Mouse (Mus musculus) ES-Bruce4 (cell line): ENCODE measurements around the gene Zfp1. TPM values are rescaled to one million over a fixed set of nuclear protein-coding genes. Genes with fewer than 3 reads are reported as not detected.

ENCODE experiments used
- H3K27ac ChIP-seq: 2 replicates; pipeline ENCODE4 v1.5.1; 2012; ENCODE audit warnings: low read length, inconsistent platforms; ENCODE audit not compliant: insufficient read depth
- H3K27me3 ChIP-seq: 2 replicates; pipeline ENCODE4 v1.6.1; 2012; ENCODE audit warnings: mild to moderate bottlenecking, low read length, inconsistent platforms; ENCODE audit not compliant: control insufficient read depth, poor library complexity, insufficient read depth, severe bottlenecking
- H3K36me3 ChIP-seq: 2 replicates; pipeline ENCODE4 v1.6.1; 2012; ENCODE audit warnings: inconsistent platforms, mild to moderate bottlenecking, low read length, moderate library complexity; ENCODE audit not compliant: control insufficient read depth, poor library complexity, insufficient read depth, severe bottlenecking
- H3K4me1 ChIP-seq: one replicate; pipeline ENCODE4 v1.8.1; 2011; ENCODE audit warnings: low read length; ENCODE audit not compliant: control insufficient read depth, insufficient read depth
- H3K4me3 ChIP-seq: 2 replicates; pipeline ENCODE4 v1.5.1; 2011; ENCODE audit warnings: low read depth, mild to moderate bottlenecking, low read length
- H3K9ac ChIP-seq: 2 replicates; pipeline ENCODE4 v1.6.1; 2012; ENCODE audit warnings: low read depth, mild to moderate bottlenecking, inconsistent platforms; ENCODE audit not compliant: poor library complexity, severe bottlenecking
- H3K9me3 ChIP-seq: replicated peaks from 2 replicates; pipeline ENCODE4 v1.6.1; 2012; ENCODE audit warnings: mild to moderate bottlenecking, low read length, inconsistent platforms; ENCODE audit not compliant: control insufficient read depth, poor library complexity, insufficient read depth, severe bottlenecking
- CTCF ChIP-seq: IDR thresholded peaks from one replicate; pipeline ENCODE4 v1.8.1; 2011; ENCODE audit warnings: low read depth, low read length
- EP300 ChIP-seq: IDR thresholded peaks from 2 replicates; pipeline ENCODE4 v1.6.1; 2011; ENCODE audit warnings: low read depth, low read length; ENCODE audit not compliant: insufficient read depth
- POLR2A ChIP-seq: IDR thresholded peaks from one replicate; pipeline ENCODE4 v1.8.1; 2011; ENCODE audit warnings: low read length; ENCODE audit not compliant: insufficient read depth
- polyA plus RNA-seq: library from polyadenylated mRNA; stranded (reverse); fragments of >200 nt; gene quantifications from 2 replicates; pipeline ENCODE4 v1.2.4, GENCODE M21; 2011; ENCODE audit warnings: low read depth; ENCODE audit not compliant: missing spikeins, insufficient read depth, insufficient read length

Zfp1 gene
- polyA plus RNA-seq, 1 experiment: 22.3 TPM

GRCm38 (mm10) chr8:111597310-111597709 is 45.9 kb upstream of the Zfp1 start:
- Histone ChIP-seq H3K27ac (no peak overlapping the region), H3K4me3 (no peak overlapping the region)
- no peak for TF ChIP-seq CTCF
- no peak for TF ChIP-seq POLR2A
- TF ChIP-seq EP300: no peak

GRCm38 (mm10) chr8:111599707-111600444 is 43.3 kb upstream of the Zfp1 start:
- TF ChIP-seq POLR2A: no peak
- TF ChIP-seq EP300: no peak
- no peak overlapping the region for H3K4me3 ChIP-seq
- H3K27ac ChIP-seq: no peak overlapping the region
- H3K9ac ChIP-seq: no peak overlapping the region
- no peaks in the 10 kb centered on the region for H3K27me3 ChIP-seq
- no peaks in the 10 kb centered on the region for H3K9me3 ChIP-seq
- peaks cover 4% of the 10 kb centered on the region; the same call in 1 of the 2 replicates for H3K36me3 ChIP-seq
- peaks cover 2% of the 10 kb centered on the region for H3K4me1 ChIP-seq

More at GRCm38 (mm10) chr8:111597310-111597709, 45.9 kb upstream of the Zfp1 start:
- H3K36me3 ChIP-seq: no peaks in the 10 kb centered on the region
- H3K27me3 ChIP-seq: no peaks in the 10 kb centered on the region
- H3K9me3 ChIP-seq: no peaks in the 10 kb centered on the region
- peaks cover 2% of the 10 kb centered on the region for H3K4me1 ChIP-seq
- no peak overlapping the region for H3K9ac ChIP-seq

- no peak for TF ChIP-seq EP300
- TF ChIP-seq CTCF: no peak
- TF ChIP-seq POLR2A: no peak
- H3K36me3 ChIP-seq: peaks cover 4% of the 10 kb centered on the region; the same call in 1 of the 2 replicates
Observed at GRCm38 (mm10) chr8:111602050-111602449, 41.2 kb upstream of the Zfp1 start.

GRCm38 (mm10) chr8:111604986-111605385 is 38.2 kb upstream of the Zfp1 start:
- no peak overlapping the region for H3K9ac ChIP-seq
- TF ChIP-seq POLR2A (no peak), CTCF (no peak), EP300 (no peak)
- H3K27ac ChIP-seq: no peak overlapping the region
- no peaks in the 10 kb centered on the region for H3K27me3 ChIP-seq
- H3K9me3 ChIP-seq: no peaks in the 10 kb centered on the region
- H3K4me1 ChIP-seq: no peaks in the 10 kb centered on the region
- peaks cover 4% of the 10 kb centered on the region; the same call in 1 of the 2 replicates for H3K36me3 ChIP-seq
- H3K4me3 ChIP-seq: no peak overlapping the region

More at GRCm38 (mm10) chr8:111602050-111602449, 41.2 kb upstream of the Zfp1 start:
- H3K4me3 ChIP-seq: no peak overlapping the region
- H3K4me1 ChIP-seq: peaks cover 2% of the 10 kb centered on the region
- no peak overlapping the region for H3K9ac ChIP-seq
- H3K9me3 ChIP-seq: no peaks in the 10 kb centered on the region
- no peak overlapping the region for H3K27ac ChIP-seq
- H3K27me3 ChIP-seq: no peaks in the 10 kb centered on the region

- H3K27ac ChIP-seq: no peak overlapping the region
- TF ChIP-seq EP300 (no peak), CTCF (no peak), POLR2A (no peak)
- no peaks in the 10 kb centered on the region for H3K27me3 ChIP-seq
- no peaks in the 10 kb centered on the region for H3K9me3 ChIP-seq
- no peak overlapping the region for H3K4me3 ChIP-seq
- H3K9ac ChIP-seq: no peak overlapping the region
- H3K36me3 ChIP-seq: peaks cover 4% of the 10 kb centered on the region; the same call in 1 of the 2 replicates
- no peaks in the 10 kb centered on the region for H3K4me1 ChIP-seq
Observed at GRCm38 (mm10) chr8:111606961-111607360, 36.2 kb upstream of the Zfp1 start.

GRCm38 (mm10) chr8:111607414-111607813 is 35.8 kb upstream of the Zfp1 start:
- Histone ChIP-seq H3K36me3 (peaks cover 4% of the 10 kb centered on the region; the same call in 1 of the 2 replicates), H3K4me3 (no peak overlapping the region), H3K27me3 (no peaks in the 10 kb centered on the region), H3K9me3 (no peaks in the 10 kb centered on the region), H3K4me1 (peaks cover 3% of the 10 kb centered on the region), H3K9ac (no peak overlapping the region), H3K27ac (no peak overlapping the region)
- TF ChIP-seq CTCF (no peak), EP300 (no peak), POLR2A (no peak)
